Mouse (Mus musculus) C2C12 (cell line): ENCODE measurements around the gene Fbxw11. TPM values are rescaled to one million over a fixed set of nuclear protein-coding genes. Genes with fewer than 3 reads are reported as not detected.

Experiments used
- H3K27me3 ChIP-seq: one replicate; pipeline ENCODE4 v1.6.1; 2011; ENCODE audit not compliant: control insufficient read depth, insufficient read depth, insufficient read length
- H3K36me3 ChIP-seq: one replicate; pipeline ENCODE4 v1.6.1; 2011; ENCODE audit not compliant: control insufficient read depth, insufficient read depth
- H3K4me3 ChIP-seq: one replicate; pipeline ENCODE4 v1.5.1; 2011; ENCODE audit warnings: mild to moderate bottlenecking, control low read depth; ENCODE audit not compliant: poor library complexity, insufficient read depth, severe bottlenecking
- H3K79me2 ChIP-seq: one replicate; pipeline ENCODE4 v1.6.1; 2011; ENCODE audit not compliant: control insufficient read depth, insufficient read depth
- H3K79me3 ChIP-seq: one replicate; pipeline ENCODE4 v1.6.1; 2011; ENCODE audit warnings: low read depth, control low read depth
- H3ac ChIP-seq: one replicate; pipeline ENCODE3; 2011; ENCODE audit warnings: low read depth; ENCODE audit not compliant: control insufficient read depth, insufficient read length
- CEBPB ChIP-seq: IDR thresholded peaks from one replicate; pipeline ENCODE4 v1.6.1; 2011; ENCODE audit warnings: low read depth, mild to moderate bottlenecking, control low read depth, moderate library complexity
- CTCF ChIP-seq: IDR thresholded peaks from one replicate; pipeline ENCODE4 v1.5.1; 2011; ENCODE audit not compliant: control insufficient read depth, insufficient read depth, insufficient read length
- FOSL1 ChIP-seq: IDR thresholded peaks from one replicate; pipeline ENCODE4 v1.8.0; 2011; ENCODE audit warnings: mild to moderate bottlenecking, low read length; ENCODE audit not compliant: poor library complexity, insufficient read depth, severe bottlenecking
- MAX ChIP-seq: IDR thresholded peaks from one replicate; pipeline ENCODE4 v1.6.1; 2011; ENCODE audit warnings: mild to moderate bottlenecking, control low read depth
- MYOD1 ChIP-seq: IDR thresholded peaks from one replicate; pipeline ENCODE4 v1.6.1; 2011; ENCODE audit warnings: low read depth; ENCODE audit not compliant: control insufficient read depth, insufficient read length
- MYOG ChIP-seq: IDR thresholded peaks from one replicate; pipeline ENCODE4 v1.6.1; 2011; ENCODE audit not compliant: control insufficient read depth, insufficient read length; ENCODE audit errors: extremely low read depth
- USF1 ChIP-seq: IDR thresholded peaks from one replicate; pipeline ENCODE4 v1.6.1; 2011; ENCODE audit warnings: low read depth, mild to moderate bottlenecking, control low read depth, moderate library complexity
- polyA plus RNA-seq: library from polyadenylated mRNA; unstranded; fragments of >200 nt; fragmentation: generic; extraction: Trizol; gene quantifications from one replicate; pipeline ENCODE4 v1.2.1, GENCODE M21; 2012; ENCODE audit warnings: missing spikeins

The Fbxw11 gene
- polyA plus RNA-seq, 1 experiment = 38.8 TPM

DNA sequence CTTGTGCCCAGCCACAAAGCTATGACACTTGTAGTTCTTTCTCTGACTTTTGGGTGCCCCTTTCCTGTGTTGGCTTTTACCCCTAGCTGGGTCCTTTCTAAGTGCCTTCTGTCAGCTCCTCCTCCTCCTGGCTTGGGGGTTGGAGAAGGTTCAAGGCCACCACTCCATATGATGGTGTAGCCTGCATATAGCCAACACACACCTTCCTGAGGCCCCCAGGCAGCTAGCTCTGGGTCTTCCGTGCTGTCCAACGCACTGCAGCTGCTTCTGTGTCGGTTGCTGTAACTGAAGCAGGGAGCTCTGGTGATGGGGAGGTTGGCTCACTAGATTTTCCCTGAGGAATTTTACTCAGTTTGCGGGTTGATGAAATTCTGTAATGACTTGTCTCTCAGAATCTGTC, 37.9 kb upstream of the Fbxw11 start:
- Histone ChIP-seq H3K79me3 (no peaks in the 10 kb centered on the region), H3K27me3 (no peaks in the 10 kb centered on the region), H3K4me3 (no peak overlapping the region), H3ac (peak overlapping the region; percentile 27), H3K36me3 (peaks cover 13% of the 10 kb centered on the region), H3K79me2 (no peaks in the 10 kb centered on the region)
- TF ChIP-seq MYOG (no peak), MAX (no peak), MYOD1 (no peak)

DNA sequence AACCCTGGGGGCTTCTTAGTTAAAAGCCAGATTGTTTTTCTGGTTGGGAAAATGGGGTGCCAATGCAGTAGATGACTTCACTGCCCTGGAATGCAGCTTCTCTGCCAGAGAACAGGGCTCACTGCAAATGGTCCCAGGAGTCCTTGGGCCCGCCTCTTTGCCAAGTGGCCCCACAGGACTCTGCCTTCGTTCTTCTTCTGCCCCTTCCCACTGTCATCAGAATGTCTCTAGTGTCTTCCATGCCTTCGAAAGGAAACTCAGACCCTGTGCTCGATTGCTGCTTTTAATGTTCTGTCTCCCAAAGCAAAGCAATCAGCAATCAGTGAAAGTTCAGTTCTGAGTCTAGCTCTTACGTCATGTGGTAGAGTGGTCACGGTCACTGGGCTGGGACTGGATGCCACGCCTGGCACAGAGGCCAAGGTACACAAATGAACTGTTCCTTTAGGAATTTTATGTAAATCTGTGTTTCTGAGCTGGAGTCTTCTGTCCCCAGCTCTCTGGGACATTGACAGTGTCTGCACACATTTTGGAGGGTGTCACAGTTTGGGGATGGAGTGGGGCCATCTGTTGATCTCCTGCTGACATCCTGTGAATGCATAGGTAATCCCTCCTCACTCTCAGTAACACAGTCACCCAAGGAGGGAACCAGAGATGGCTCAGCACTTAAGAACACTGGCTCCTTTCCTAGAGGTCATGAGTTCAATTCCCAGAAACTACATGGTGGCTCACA, 37.2 kb upstream of the Fbxw11 start:
- H3ac ChIP-seq = no peak overlapping the region
- no peak for TF ChIP-seq FOSL1
- TF ChIP-seq USF1 = peak; percentile 26
- peak; percentile 46 for TF ChIP-seq CEBPB
- no peak overlapping the region for H3K4me3 ChIP-seq
- H3K27me3 ChIP-seq = no peaks in the 10 kb centered on the region
- H3K79me3 ChIP-seq = no peaks in the 10 kb centered on the region
- H3K79me2 ChIP-seq = no peaks in the 10 kb centered on the region
- H3K36me3 ChIP-seq = peaks cover 10% of the 10 kb centered on the region

- TF ChIP-seq USF1 = peak; percentile 47
- TF ChIP-seq CEBPB = no peak
- no peak for TF ChIP-seq FOSL1
- TF ChIP-seq CTCF = no peak
- no peak for TF ChIP-seq MYOG
- peak; percentile 65 for TF ChIP-seq MAX
- no peak for TF ChIP-seq MYOD1
- Histone ChIP-seq H3K27me3 (no peaks in the 10 kb centered on the region), H3K79me2 (no peaks in the 10 kb centered on the region)
Measured at GRCm38 (mm10) chr11:32605907-32606306, 36.6 kb upstream of the Fbxw11 start.

GRCm38 (mm10) chr11:32607319-32607718, 35.2 kb upstream of the Fbxw11 start:
- no peak for TF ChIP-seq MYOD1
- no peak for TF ChIP-seq CEBPB
- TF ChIP-seq CTCF = no peak
- TF ChIP-seq USF1 = no peak
- Histone ChIP-seq H3K4me3 (no peak overlapping the region), H3K79me3 (no peaks in the 10 kb centered on the region), H3K79me2 (no peaks in the 10 kb centered on the region), H3K27me3 (no peaks in the 10 kb centered on the region), H3ac (no peak overlapping the region), H3K36me3 (peaks cover 28% of the 10 kb centered on the region)

More at GRCm38 (mm10) chr11:32605907-32606306, 36.6 kb upstream of the Fbxw11 start:
- H3K79me3 ChIP-seq = no peaks in the 10 kb centered on the region
- no peak overlapping the region for H3K4me3 ChIP-seq
- H3ac ChIP-seq = no peak overlapping the region
- peaks cover 15% of the 10 kb centered on the region for H3K36me3 ChIP-seq

DNA sequence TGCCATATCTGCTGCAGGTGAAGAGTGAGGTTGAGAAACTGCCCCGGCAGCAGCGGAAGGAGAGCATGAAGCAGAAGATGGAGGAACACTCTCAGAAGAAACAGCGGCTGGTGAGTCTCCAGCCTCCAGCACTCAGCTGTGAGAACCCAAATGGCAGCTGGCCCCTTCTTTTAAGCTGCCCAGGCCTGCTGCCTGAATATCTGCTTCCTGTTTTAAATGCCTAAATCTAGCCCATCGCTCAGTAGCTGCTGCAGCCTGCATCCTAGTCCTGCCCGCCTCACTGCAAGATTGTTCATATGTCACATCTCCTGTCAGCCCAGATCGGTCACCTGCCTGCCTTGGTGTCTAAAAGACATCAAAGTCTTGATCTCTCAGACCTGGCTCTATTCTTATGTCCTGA, 31.9 kb upstream of the Fbxw11 start:
- H3K79me2 ChIP-seq = no peaks in the 10 kb centered on the region
- no peaks in the 10 kb centered on the region for H3K27me3 ChIP-seq
- H3K36me3 ChIP-seq = peaks cover 41% of the 10 kb centered on the region
- no peak overlapping the region for H3ac ChIP-seq
- H3K4me3 ChIP-seq = no peak overlapping the region
- TF ChIP-seq CTCF (no peak), MAX (no peak), USF1 (no peak), MYOD1 (no peak), CEBPB (no peak), FOSL1 (no peak), MYOG (no peak)
- no peaks in the 10 kb centered on the region for H3K79me3 ChIP-seq

DNA sequence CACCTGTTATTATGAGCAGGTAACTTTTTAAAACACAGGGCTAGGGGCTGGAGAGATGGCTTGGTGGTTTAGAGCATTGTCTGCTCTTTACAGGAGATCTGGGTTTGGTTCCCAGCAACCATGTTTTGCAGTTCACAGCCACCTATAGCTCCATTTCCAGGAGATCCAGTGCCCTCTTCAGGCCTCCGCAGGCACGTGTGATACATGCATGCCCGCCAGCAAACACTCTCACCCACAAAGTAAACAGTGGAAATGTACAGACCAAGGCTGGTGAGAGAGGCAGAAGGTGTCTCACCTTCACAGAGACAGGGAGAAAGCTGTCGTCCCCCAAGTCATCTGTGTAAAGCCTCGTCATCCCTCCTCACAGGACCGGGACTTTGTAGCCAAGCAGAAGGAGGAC, 30.2 kb upstream of the Fbxw11 start:
- Histone ChIP-seq H3K79me3 (no peaks in the 10 kb centered on the region), H3K27me3 (no peaks in the 10 kb centered on the region), H3ac (no peak overlapping the region), H3K36me3 (peaks cover 45% of the 10 kb centered on the region), H3K79me2 (no peaks in the 10 kb centered on the region), H3K4me3 (no peak overlapping the region)
- no peak for TF ChIP-seq CEBPB
- TF ChIP-seq MYOG = no peak
- TF ChIP-seq USF1 = no peak
- TF ChIP-seq CTCF = no peak
- no peak for TF ChIP-seq MAX
- TF ChIP-seq FOSL1 = no peak
- TF ChIP-seq MYOD1 = no peak
